Mouse (Mus musculus): Measurements from ENCODE around the gene Fscn1. TPM values are rescaled to one million over a fixed set of nuclear protein-coding genes. Genes with fewer than 3 reads are reported as not detected.
A peak's percentile ranks its signal among the peaks of the same experiment; 100 is the strongest.

Gene Fscn1
- polyA plus RNA-seq, 2 experiments: 19.3 to 21.1 TPM

DNA sequence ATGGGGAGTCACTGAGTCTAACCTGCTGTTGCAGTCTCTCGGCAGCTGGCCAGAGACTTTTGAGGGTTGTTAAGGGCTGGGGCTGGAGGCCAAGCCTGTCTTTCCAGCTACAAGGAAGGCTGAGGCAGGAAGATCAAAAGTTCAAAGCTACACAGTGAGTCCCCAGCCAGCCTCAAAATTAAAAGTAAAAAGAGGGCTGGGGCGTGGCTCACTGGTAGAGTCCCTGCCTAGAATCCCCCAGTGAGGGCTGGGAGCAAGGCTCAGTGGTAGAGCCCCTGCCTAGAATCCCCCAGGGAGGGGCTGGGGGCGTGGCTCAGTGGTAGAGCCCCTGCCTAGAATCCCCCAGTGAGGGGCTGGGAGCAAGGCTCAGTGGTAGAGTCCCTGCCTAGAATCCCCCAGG is 36.4 kb upstream of the Fscn1 start:
- Histone ChIP-seq H3K4me2 (ENCODE audit: low read depth) (no peak overlapping the region), H3K27me3 (ENCODE audit: control insufficient read depth, insufficient read depth, low read length) (no peaks in the 10 kb centered on the region), H3K27ac (no peak overlapping the region), H3K9ac (replicated peaks) (no peak overlapping the region), H3K4me1 (replicated peaks; ENCODE audit: control insufficient read depth in 2 of 2, insufficient read depth in 2 of 2, low read length in 1 of 2) (peaks cover 45 to 72% of the 10 kb centered on the region in 2 experiments), H3K4me3 (ENCODE audit: insufficient read depth in 1 of 2, low read depth in 2 of 2, low read length in 2 of 2) (no peak overlapping the region), H3K36me3 (replicated peaks; ENCODE audit: control insufficient read depth, insufficient read depth, low read depth) (no peaks in the 10 kb centered on the region), H3K9me3 (ENCODE audit: control insufficient read depth, low read length) (no peaks in the 10 kb centered on the region)
- no peak for ATAC-seq (ENCODE audit: insufficient read depth)
- no peak for TF ChIP-seq EP300 (IDR thresholded peaks at IDR 0.05; ENCODE audit: low read depth)
- TF ChIP-seq CTCF (IDR thresholded peaks at IDR 0.05; ENCODE audit: low read depth): no peak
- DNase-seq (ENCODE audit: low read depth in 3 of 3, low spot score in 3 of 3): no peak
- 65% methylated on average over 3 of the region's 3 CpGs for WGBS (ENCODE audit: insufficient replicate concordance)

DNA sequence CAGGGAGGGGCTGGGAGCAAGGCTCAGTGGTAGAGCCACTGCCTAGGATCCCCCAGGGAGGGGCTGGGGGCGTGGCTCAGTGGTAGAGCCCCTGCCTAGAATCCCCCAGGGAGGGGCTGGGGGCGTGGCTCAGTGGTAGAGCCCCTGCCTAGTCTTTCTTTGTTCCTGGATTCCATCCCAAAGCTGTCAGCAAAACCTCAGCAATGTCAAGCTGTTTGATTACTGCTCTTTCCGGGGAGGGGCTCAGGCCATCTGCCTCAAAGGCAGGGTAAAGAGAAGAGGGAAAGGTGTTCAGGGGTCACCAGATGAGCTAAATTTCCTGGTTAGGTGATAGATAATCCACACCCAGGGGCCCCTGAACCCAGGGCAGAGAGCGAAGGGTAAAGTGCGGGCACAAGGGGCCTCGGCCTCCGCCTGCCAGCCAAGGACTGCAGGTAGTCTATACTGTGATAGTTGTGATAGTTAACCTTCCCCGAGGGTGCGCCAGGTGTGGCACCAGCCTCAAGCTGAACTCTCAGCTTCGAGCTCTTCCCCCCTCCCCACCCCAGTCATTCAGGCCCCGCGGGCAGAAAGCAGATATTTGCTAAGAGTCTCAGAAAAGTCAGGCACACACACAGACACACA is 35.7 kb upstream of the Fscn1 start:
- H3K9ac ChIP-seq (replicated peaks): no peak overlapping the region
- H3K4me1 ChIP-seq (replicated peaks; ENCODE audit: control insufficient read depth in 2 of 2, insufficient read depth in 2 of 2, low read length in 1 of 2): peaks cover 48 to 72% of the 10 kb centered on the region in 2 experiments
- H3K27me3 ChIP-seq (ENCODE audit: control insufficient read depth, insufficient read depth, low read length): no peaks in the 10 kb centered on the region
- no peaks in the 10 kb centered on the region for H3K9me3 ChIP-seq (ENCODE audit: control insufficient read depth, low read length)
- TF ChIP-seq CTCF (IDR thresholded peaks at IDR 0.05; ENCODE audit: low read depth) (no peak), EP300 (IDR thresholded peaks at IDR 0.05; ENCODE audit: low read depth) (no peak)
- no peaks in the 10 kb centered on the region for H3K36me3 ChIP-seq (replicated peaks; ENCODE audit: control insufficient read depth, insufficient read depth, low read depth)
- no peak overlapping the region for H3K27ac ChIP-seq
- DNase-seq (ENCODE audit: low read depth in 3 of 3, low spot score in 3 of 3) (no peak), ATAC-seq (ENCODE audit: insufficient read depth) (no peak)
- H3K4me2 ChIP-seq (ENCODE audit: low read depth): no peak overlapping the region
- 60% methylated on average over 12 of the region's 12 CpGs for WGBS (ENCODE audit: insufficient replicate concordance)
- no peak overlapping the region for H3K4me3 ChIP-seq (ENCODE audit: insufficient read depth in 1 of 2, low read depth in 2 of 2, low read length in 2 of 2)

DNA sequence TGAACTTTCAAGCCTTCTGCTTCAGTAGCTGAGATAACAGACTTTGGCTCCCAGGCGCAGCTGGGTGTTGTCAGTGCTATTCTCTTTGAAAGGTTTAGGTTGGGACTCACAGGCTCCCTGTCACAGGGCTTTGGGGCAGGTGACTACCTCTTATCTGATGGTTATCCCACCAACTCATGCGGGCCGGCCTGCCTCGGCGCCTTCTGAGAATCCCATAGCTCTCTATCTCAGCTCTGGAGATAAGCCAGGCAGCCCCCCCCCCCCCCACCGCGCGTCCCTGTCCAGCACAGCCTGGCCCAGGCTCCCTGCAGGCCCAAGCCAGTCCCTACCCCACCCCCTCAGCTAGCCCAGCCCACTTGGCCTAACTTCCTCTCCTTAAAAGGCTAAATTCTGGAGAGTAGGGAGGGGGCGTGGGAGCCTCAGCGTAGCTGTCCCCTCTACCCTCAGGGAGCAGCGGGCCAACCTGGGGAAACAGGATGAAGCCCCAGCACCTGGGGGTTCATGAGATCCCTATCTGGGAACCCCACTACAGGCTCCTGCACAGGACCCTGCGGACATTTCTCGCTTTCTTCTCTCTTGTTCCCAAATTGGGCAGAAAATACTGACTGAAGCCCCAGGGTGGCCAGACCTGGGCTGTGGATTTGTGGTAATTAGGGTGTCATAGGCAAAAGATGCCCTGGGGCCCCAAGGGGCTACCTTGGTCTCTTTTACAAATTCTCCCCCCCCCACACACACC is 33.8 kb upstream of the Fscn1 start:
- ATAC-seq (ENCODE audit: insufficient read depth) (peak; percentile 34; the same call in 1 of the 2 replicates), DNase-seq (ENCODE audit: low read depth in 3 of 3, low spot score in 3 of 3) (no peak)
- WGBS (ENCODE audit: insufficient replicate concordance): 15% methylated on average over 13 of the region's 13 CpGs
- Histone ChIP-seq H3K27ac (peak overlapping the region; percentile 61), H3K4me3 (ENCODE audit: insufficient read depth in 1 of 2, low read depth in 2 of 2, low read length in 2 of 2) (no peak overlapping the region), H3K4me2 (ENCODE audit: low read depth) (peak overlapping the region; percentile 1; the same call in 1 of the 2 replicates), H3K36me3 (replicated peaks; ENCODE audit: control insufficient read depth, insufficient read depth, low read depth) (no peaks in the 10 kb centered on the region), H3K27me3 (ENCODE audit: control insufficient read depth, insufficient read depth, low read length) (no peaks in the 10 kb centered on the region), H3K9me3 (ENCODE audit: control insufficient read depth, low read length) (no peaks in the 10 kb centered on the region), H3K4me1 (replicated peaks; ENCODE audit: control insufficient read depth in 2 of 2, insufficient read depth in 2 of 2, low read length in 1 of 2) (peaks cover 33 to 57% of the 10 kb centered on the region in 2 experiments), H3K9ac (replicated peaks) (peak overlapping the region; percentile 35)
- no peak for TF ChIP-seq EP300 (IDR thresholded peaks at IDR 0.05; ENCODE audit: low read depth)
- TF ChIP-seq CTCF (IDR thresholded peaks at IDR 0.05; ENCODE audit: low read depth): no peak

DNA sequence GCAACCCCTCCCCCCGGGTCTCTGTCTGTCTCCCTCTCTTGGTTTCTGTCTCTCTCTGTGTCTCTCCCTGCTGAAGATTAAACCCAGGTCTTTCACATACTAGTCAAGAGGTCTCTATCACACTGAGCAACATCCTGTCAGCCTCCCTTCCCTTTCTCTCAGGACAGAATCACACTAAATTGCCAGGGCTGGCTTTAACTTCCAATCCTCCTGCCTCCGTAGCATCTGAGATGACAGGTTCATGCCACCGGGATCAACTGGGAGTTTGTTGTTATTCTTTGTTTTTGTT is 33.3 kb upstream of the Fscn1 start:
- no peak overlapping the region for H3K4me3 ChIP-seq (ENCODE audit: insufficient read depth in 1 of 2, low read depth in 2 of 2, low read length in 2 of 2)
- ATAC-seq (ENCODE audit: insufficient read depth): no peak
- peak overlapping the region; percentile 61 for H3K27ac ChIP-seq
- no peaks in the 10 kb centered on the region for H3K27me3 ChIP-seq (ENCODE audit: control insufficient read depth, insufficient read depth, low read length)
- H3K36me3 ChIP-seq (replicated peaks; ENCODE audit: control insufficient read depth, insufficient read depth, low read depth): no peaks in the 10 kb centered on the region
- H3K9me3 ChIP-seq (ENCODE audit: control insufficient read depth, low read length): no peaks in the 10 kb centered on the region
- TF ChIP-seq EP300 (IDR thresholded peaks at IDR 0.05; ENCODE audit: low read depth) (no peak), CTCF (IDR thresholded peaks at IDR 0.05; ENCODE audit: low read depth) (no peak)
- no peak overlapping the region for H3K9ac ChIP-seq (replicated peaks)
- 44% methylated on average over 3 of the region's 3 CpGs for WGBS (ENCODE audit: insufficient replicate concordance)
- H3K4me2 ChIP-seq (ENCODE audit: low read depth): peak overlapping the region; percentile 1; the same call in 1 of the 2 replicates
- no peak for DNase-seq (ENCODE audit: low read depth in 3 of 3, low spot score in 3 of 3)
- peaks cover 32 to 57% of the 10 kb centered on the region in 2 experiments for H3K4me1 ChIP-seq (replicated peaks; ENCODE audit: control insufficient read depth in 2 of 2, insufficient read depth in 2 of 2, low read length in 1 of 2)

DNA sequence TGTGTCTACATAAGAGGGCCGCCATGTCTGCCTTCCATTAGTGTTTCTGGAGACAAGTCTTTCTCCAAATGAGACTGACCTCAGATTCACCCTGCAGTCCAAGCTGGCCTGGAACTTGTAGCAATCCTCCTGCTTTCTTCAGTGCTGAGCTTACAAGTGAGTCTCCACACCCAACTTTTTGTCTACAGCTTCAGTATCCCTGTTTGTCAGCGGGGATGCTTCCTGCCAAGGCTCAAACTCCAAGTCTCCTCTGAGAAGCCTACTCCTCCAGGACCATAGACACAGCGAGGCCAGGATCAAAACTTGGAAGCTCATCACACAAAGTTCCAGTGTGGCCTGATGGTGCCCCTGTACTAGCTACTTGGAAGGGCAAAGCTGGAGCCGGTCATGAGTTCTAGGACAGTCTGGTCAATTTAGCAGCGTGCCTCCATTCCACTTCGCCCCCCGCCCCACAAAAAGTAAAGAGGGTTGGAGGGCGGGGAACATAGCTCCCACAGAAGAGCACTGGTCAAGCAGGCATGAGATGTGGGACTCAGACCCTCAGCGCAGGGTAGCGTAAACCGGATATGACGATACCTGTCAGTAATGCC is 32.7 kb upstream of the Fscn1 start:
- ATAC-seq (ENCODE audit: insufficient read depth) (no peak), DNase-seq (ENCODE audit: low read depth in 3 of 3, low spot score in 3 of 3) (no peak)
- no peak overlapping the region for H3K4me2 ChIP-seq (ENCODE audit: low read depth)
- H3K27me3 ChIP-seq (ENCODE audit: control insufficient read depth, insufficient read depth, low read length): no peaks in the 10 kb centered on the region
- no peaks in the 10 kb centered on the region for H3K9me3 ChIP-seq (ENCODE audit: control insufficient read depth, low read length)
- H3K27ac ChIP-seq: peak overlapping the region; percentile 61; the same call in 1 of the 2 replicates
- no peak for TF ChIP-seq CTCF (IDR thresholded peaks at IDR 0.05; ENCODE audit: low read depth)
- no peak for TF ChIP-seq EP300 (IDR thresholded peaks at IDR 0.05; ENCODE audit: low read depth)
- H3K9ac ChIP-seq (replicated peaks): no peak overlapping the region
- H3K4me1 ChIP-seq (replicated peaks; ENCODE audit: control insufficient read depth in 2 of 2, insufficient read depth in 2 of 2, low read length in 1 of 2): peaks cover 31 to 56% of the 10 kb centered on the region in 2 experiments
- WGBS (ENCODE audit: insufficient replicate concordance): 89% methylated on average over 12 of the region's 12 CpGs
- H3K36me3 ChIP-seq (replicated peaks; ENCODE audit: control insufficient read depth, insufficient read depth, low read depth): no peaks in the 10 kb centered on the region
- no peak overlapping the region for H3K4me3 ChIP-seq (ENCODE audit: insufficient read depth in 1 of 2, low read depth in 2 of 2, low read length in 2 of 2)

All from liver, embryonic 14.5 days (tissue).